Mouse (Mus musculus) testis, adult 2 months (tissue): ENCODE results near the gene Mtmr4.

Source experiments
- CTCF ChIP-seq: fragments of 200-500 bp; IDR thresholded peaks from 2 replicates; pipeline ENCODE4 v1.5.1; 2012; ENCODE audit warnings: low read depth, mild to moderate bottlenecking, inconsistent platforms, low read length, moderate library complexity; ENCODE audit not compliant: control insufficient read depth, insufficient read depth, insufficient replicate concordance
- POLR2A ChIP-seq: fragments of 200-500 bp; IDR thresholded peaks from 2 replicates; pipeline ENCODE4 v1.6.1; 2012; ENCODE audit warnings: low read depth, mild to moderate bottlenecking, inconsistent platforms, low read length, moderate library complexity; ENCODE audit not compliant: control insufficient read depth

DNA sequence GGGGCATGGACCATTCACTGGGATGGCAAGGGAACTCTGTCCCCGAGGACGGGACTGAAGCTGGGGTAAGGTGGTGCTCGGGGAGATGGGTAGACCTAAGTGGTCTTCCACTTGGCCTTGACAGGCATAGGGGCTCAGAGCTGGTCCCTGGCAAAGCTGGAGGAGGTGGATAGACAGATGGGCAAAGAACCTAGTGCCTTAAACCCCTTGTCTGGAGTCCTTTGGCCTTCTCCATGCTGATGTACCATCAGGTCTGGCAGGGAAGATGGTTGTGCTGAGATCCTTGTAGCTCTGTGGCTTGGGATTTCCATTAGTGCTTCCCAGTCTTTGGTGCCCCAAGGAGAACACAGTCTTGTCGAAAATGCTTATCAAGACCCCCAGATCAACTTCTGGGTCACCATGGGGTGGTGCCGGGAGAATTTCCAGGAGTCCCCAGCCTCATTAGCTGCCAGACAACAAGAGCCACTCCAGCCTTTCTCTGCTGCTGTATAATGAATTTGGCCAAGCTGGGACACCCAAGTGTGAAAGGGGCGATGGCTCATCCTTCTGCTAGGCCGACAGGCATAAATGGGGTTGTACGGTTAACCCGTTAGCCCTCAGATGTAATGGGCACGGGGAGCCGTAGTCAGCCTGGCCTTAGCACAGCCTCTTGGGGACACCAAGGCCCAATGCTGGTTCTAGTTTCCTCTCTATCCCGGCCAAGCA, 10.6 kb upstream of the Mtmr4 start:
- TF ChIP-seq CTCF (no peak), POLR2A (no peak)
